Mouse (Mus musculus) liver, embryonic 14.5 days (tissue): ENCODE measurements around the gene Fmo2. TPM values are rescaled to one million over a fixed set of nuclear protein-coding genes. Genes with fewer than 3 reads are reported as not detected.

ENCODE experiments used
- ATAC-seq: fragments of 200-750 bp; cut with Nextera tagmentation; 2 replicates; pipeline ENCODE4 v1.8.0; 2017; ENCODE audit warnings: moderate number of reproducible peaks, mild to moderate bottlenecking, moderate library complexity; ENCODE audit not compliant: insufficient read depth
- DNase-seq, 3 experiments: peaks; one replicate each; pipeline ENCODE4 v3.0.0-alpha.2; 2012 to 2013; ENCODE audit warnings: low read depth in 3 of 3, low spot score in 3 of 3
- H3K27ac ChIP-seq: fragments of 300-500 bp; sonication (generic); 2 replicates; pipeline ENCODE4 v1.5.1; 2014; ENCODE audit warnings: moderate library complexity, mild to moderate bottlenecking, control low read depth, inconsistent platforms
- H3K27me3 ChIP-seq: fragments of 300-500 bp; sonication (generic); 2 replicates; pipeline ENCODE4 v1.6.1; 2014; ENCODE audit warnings: mild to moderate bottlenecking, low read length, moderate library complexity; ENCODE audit not compliant: control insufficient read depth, insufficient read depth
- H3K36me3 ChIP-seq: fragments of 300-500 bp; sonication (generic); replicated peaks from 2 replicates; pipeline ENCODE4 v1.6.1; 2014; ENCODE audit warnings: low read depth; ENCODE audit not compliant: control insufficient read depth, insufficient read depth
- H3K4me1 ChIP-seq, 2 experiments: fragments of 200-500 bp in 1 of 2; fragments of 300-500 bp in 1 of 2; sonication (generic) in 1 of 2; replicated peaks; 2 replicates each; pipeline ENCODE4 v1.6.1; 2012 to 2014; ENCODE audit warnings: antibody characterized with exemption in 1 of 2, inconsistent platforms in 1 of 2, low read length in 1 of 2; ENCODE audit not compliant: control insufficient read depth in 2 of 2, insufficient read depth in 2 of 2
- H3K4me2 ChIP-seq: fragments of 300-500 bp; sonication (generic); 2 replicates; pipeline ENCODE4 v1.6.1; 2014; ENCODE audit warnings: low read depth, mild to moderate bottlenecking, control low read depth, moderate library complexity
- H3K4me3 ChIP-seq, 2 experiments: fragments of 200-500 bp in 1 of 2; fragments of 300-500 bp in 1 of 2; sonication (generic) in 1 of 2; 2 replicates each; pipeline ENCODE4 v1.5.1; 2012 to 2014; ENCODE audit warnings: low read depth in 2 of 2, low read length in 2 of 2, mild to moderate bottlenecking in 2 of 2, control low read depth in 1 of 2, inconsistent platforms in 1 of 2, moderate library complexity in 1 of 2; ENCODE audit not compliant: insufficient read depth in 1 of 2
- H3K9ac ChIP-seq: fragments of 300-500 bp; sonication (generic); replicated peaks from 2 replicates; pipeline ENCODE4 v1.6.1; 2014; ENCODE audit warnings: mild to moderate bottlenecking, control low read depth, moderate library complexity
- H3K9me3 ChIP-seq: fragments of 300-500 bp; sonication (generic); 2 replicates; pipeline ENCODE4 v1.6.1; 2016; ENCODE audit warnings: low read length, mixed read lengths; ENCODE audit not compliant: control insufficient read depth
- CTCF ChIP-seq: IDR thresholded peaks from 2 replicates; pipeline ENCODE4 v1.5.1; 2016; ENCODE audit warnings: antibody characterized with exemption, low read depth, control low read depth
- EP300 ChIP-seq: IDR thresholded peaks from 2 replicates; pipeline ENCODE4 v1.6.1; 2016; ENCODE audit warnings: antibody characterized with exemption, low read depth
- WGBS: fragments of 180-500 bp; shearing (Covaris S2); extraction: QIAGEN DNeasy Blood & Tissue Kit; methylation state at CpG from one replicate; pipeline ENCODE4 v1.1.7; 2014; ENCODE audit not compliant: insufficient replicate concordance; 5-methylcytosine and 5-hydroxymethylcytosine counted together
- polyA plus RNA-seq, 2 experiments: library from polyadenylated mRNA; depleted of rRNA in 1 of 2; stranded (reverse) in 1 of 2; unstranded in 1 of 2; fragments of >200 nt; fragmentation: Nextera tagmentation in 1 of 2; extraction: Ambion mirVana in 1 of 2; gene quantifications; 2 replicates each; pipeline versions ENCODE4 v1.2.1 to v1.2.3; 2012 to 2014

The Fmo2 gene
- polyA plus RNA-seq, 2 experiments: 0.08 to 0.27 TPM

DNA sequence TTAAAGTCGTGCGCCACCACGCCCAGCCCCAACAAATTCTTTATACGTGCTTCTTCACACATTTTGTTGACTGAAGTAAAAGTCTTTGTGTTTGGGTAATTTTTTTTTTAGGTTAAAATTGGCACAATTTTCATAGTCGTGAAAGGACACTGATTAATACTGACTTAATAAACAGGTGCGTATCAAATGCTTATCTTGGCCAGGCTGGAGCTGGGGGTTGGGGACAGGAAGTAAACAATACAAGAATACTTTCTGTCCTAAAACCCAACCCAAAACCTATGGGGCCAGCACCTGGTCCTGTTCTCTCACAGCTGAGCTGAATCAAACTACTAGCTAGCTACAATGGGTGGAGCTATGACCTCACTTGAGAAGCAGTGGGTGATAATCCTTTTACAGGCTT, 5.5 kb downstream of the Fmo2 start:
- no peak for TF ChIP-seq CTCF
- no peak for TF ChIP-seq EP300
- no peak for ATAC-seq

DNA sequence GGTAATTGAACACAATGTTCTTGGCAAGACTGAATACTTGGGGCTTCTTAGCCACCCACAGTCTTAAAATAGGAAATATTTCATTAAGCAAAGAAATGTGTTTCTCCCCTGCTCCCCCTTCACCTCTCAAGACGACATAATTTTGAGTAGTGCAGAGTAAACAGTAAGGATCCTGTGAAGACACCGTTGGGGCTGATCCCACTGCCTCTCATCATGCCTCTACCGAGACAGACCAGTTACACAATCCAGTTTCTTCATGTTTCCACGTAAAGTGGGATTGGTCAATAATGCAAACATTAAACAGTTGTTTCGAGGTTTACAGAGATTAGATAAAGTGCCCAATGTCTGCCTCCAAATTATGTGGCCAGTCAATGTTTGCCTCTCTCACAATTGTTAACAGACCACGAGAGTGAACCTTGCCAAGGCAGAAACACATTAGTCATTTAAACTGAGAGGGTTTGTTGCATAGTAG, 6.5 kb downstream of the Fmo2 start:
- 0 out of 2 replicates have a peak, but pooled peaks have one; percentile 23 for ATAC-seq
- no peaks in the 10 kb centered on the region for H3K27me3 ChIP-seq
- DNase-seq: peak in 1 of 3 experiments; percentile 23
- no peak overlapping the region for H3K4me2 ChIP-seq
- no peak overlapping the region for H3K9ac ChIP-seq
- H3K36me3 ChIP-seq: no peaks in the 10 kb centered on the region
- no peaks in the 10 kb centered on the region for H3K4me1 ChIP-seq
- no peaks in the 10 kb centered on the region for H3K9me3 ChIP-seq
- H3K27ac ChIP-seq: no peak overlapping the region
- no peak for TF ChIP-seq CTCF
- no peak for TF ChIP-seq EP300
- WGBS: 24% methylated on average over 6 of the region's 6 CpGs
- H3K4me3 ChIP-seq: no peak overlapping the region

More for the DNA sequence above, 5.5 kb downstream of the Fmo2 start:
- H3K36me3 ChIP-seq: no peaks in the 10 kb centered on the region
- H3K27ac ChIP-seq: no peak overlapping the region
- H3K9me3 ChIP-seq: no peaks in the 10 kb centered on the region
- WGBS: 70% methylated on average over 6 of the region's 6 CpGs
- no peak overlapping the region for H3K9ac ChIP-seq
- no peak for DNase-seq
- no peaks in the 10 kb centered on the region for H3K27me3 ChIP-seq
- H3K4me3 ChIP-seq: no peak overlapping the region
- no peaks in the 10 kb centered on the region for H3K4me1 ChIP-seq
- no peak overlapping the region for H3K4me2 ChIP-seq

DNA sequence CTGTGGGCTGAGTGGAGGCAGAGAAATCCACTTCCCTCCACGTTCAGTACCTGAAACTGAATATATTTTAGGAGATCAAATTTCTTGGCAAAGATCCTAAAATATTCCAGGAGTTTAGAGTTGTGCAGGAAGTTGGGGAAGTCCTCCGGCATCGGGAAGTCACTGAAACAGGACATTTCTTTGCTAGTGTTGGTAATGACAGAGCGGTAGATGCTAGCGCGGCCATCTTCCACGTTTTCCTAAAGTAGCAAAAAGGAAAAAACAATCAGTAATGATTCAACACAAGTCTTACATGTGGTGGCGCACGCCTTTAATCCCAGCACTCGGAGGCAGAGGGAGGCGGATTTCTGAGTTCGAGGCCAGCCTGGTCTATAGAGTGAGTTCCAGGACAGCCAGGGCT, 9.9 kb downstream of the Fmo2 start:
- 74% methylated on average over 12 of the region's 12 CpGs for WGBS
- no peak overlapping the region for H3K4me3 ChIP-seq
- H3K36me3 ChIP-seq: no peaks in the 10 kb centered on the region
- TF ChIP-seq CTCF (no peak), EP300 (no peak)
- H3K9ac ChIP-seq: no peak overlapping the region
- H3K27me3 ChIP-seq: no peaks in the 10 kb centered on the region
- no peaks in the 10 kb centered on the region; a peak in 1 of 4 replicates for H3K4me1 ChIP-seq
- DNase-seq (no peak), ATAC-seq (no peak)
- H3K4me2 ChIP-seq: no peak overlapping the region
- H3K27ac ChIP-seq: no peak overlapping the region
- no peaks in the 10 kb centered on the region for H3K9me3 ChIP-seq

DNA sequence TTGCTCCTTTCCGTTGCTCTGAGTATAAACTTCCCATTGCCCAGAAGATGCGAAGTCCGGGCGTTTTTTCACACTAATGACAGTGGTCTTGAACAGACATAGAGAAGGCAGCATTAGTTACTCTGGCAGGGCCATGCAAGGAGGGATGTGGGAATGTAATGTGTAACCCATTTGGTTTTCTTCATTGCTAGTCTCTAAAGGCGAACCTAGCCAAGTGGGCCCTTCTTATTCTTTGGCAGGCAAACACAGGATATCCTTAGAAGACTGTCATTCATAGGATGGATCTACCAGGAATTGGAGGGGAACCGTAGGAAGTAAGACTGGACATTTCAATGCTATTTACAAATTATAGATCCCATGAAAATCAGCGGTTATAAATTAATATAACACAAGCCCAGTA, 10.9 kb downstream of the Fmo2 start:
- Histone ChIP-seq H3K9me3 (no peaks in the 10 kb centered on the region), H3K9ac (no peak overlapping the region), H3K4me2 (no peak overlapping the region), H3K27ac (no peak overlapping the region), H3K4me1 (no peaks in the 10 kb centered on the region; a peak in 1 of 4 replicates), H3K36me3 (no peaks in the 10 kb centered on the region), H3K27me3 (no peaks in the 10 kb centered on the region), H3K4me3 (no peak overlapping the region)
- DNase-seq (no peak), ATAC-seq (no peak)
- WGBS: 77% methylated on average over 7 of the region's 7 CpGs
- TF ChIP-seq EP300 (no peak), CTCF (no peak)

DNA sequence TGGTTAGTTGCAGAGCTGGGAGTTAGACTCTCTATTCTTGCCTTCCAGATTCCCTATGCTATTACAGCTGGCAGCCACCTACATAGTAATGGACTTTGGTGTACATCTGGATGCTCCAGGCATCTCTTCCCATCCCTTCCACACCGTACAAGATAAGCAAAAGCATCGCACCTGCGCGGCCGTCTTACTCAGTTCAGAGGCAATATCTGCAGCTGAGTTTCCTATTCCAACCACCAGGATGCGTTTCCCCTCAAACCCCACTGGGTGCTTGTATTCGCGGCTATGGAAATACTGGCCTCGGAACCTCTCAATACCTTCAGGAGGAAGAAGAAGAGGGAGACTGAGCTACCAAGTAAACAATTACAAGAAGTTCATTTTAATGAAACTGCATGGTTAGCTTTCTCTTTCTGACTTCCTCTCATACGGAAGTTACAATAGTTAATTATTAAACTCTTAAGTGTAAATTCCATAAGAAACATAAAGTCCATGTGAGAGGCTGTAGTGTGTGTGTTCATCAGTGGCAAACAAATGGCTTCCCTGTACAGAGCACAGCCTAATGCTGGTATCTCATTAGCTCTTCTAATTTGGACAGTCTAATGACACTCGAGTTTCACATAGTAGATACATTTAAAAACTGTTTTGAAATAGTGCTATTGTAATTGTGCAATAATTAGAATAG, 12.2 kb downstream of the Fmo2 start:
- no peaks in the 10 kb centered on the region for H3K27me3 ChIP-seq
- no peak overlapping the region for H3K4me3 ChIP-seq
- H3K4me2 ChIP-seq: no peak overlapping the region
- TF ChIP-seq EP300 (no peak), CTCF (no peak)
- no peak for DNase-seq
- H3K9ac ChIP-seq: no peak overlapping the region
- 64% methylated on average over 11 of the region's 11 CpGs for WGBS
- no peaks in the 10 kb centered on the region; a peak in 1 of 4 replicates for H3K4me1 ChIP-seq
- ATAC-seq: no peak
- no peak overlapping the region for H3K27ac ChIP-seq
- no peaks in the 10 kb centered on the region for H3K9me3 ChIP-seq
- no peaks in the 10 kb centered on the region for H3K36me3 ChIP-seq
